Mouse (Mus musculus) kidney, adult 2 months (tissue): ENCODE measurements around the gene Ptgfr. TPM values are rescaled to one million over a fixed set of nuclear protein-coding genes. Genes with fewer than 3 reads are reported as not detected.
A peak's percentile ranks its signal among the peaks of the same experiment; 100 is the strongest.

ENCODE experiments used
- DNase-seq: peaks from one replicate; pipeline ENCODE4 v3.0.0; 2021
- H3K27ac ChIP-seq: fragments of 200-500 bp; 2 replicates; pipeline ENCODE4 v1.5.1; 2012; ENCODE audit warnings: low read depth, low read length, control low read depth, inconsistent platforms; ENCODE audit not compliant: insufficient read depth
- H3K27me3 ChIP-seq: fragments of 200-500 bp; replicated peaks from 2 replicates; pipeline ENCODE4 v1.6.1; 2012; ENCODE audit warnings: mild to moderate bottlenecking, moderate library complexity, low read length, inconsistent platforms; ENCODE audit not compliant: control insufficient read depth, insufficient read depth
- H3K36me3 ChIP-seq: fragments of 200-500 bp; 2 replicates; pipeline ENCODE4 v1.6.1; 2012; ENCODE audit warnings: mild to moderate bottlenecking, moderate library complexity, low read length, inconsistent platforms; ENCODE audit not compliant: control insufficient read depth, insufficient read depth
- H3K4me1 ChIP-seq: fragments of 200-500 bp; 2 replicates; pipeline ENCODE4 v1.6.1; 2011; ENCODE audit warnings: low read length; ENCODE audit not compliant: control insufficient read depth, insufficient read depth
- H3K4me3 ChIP-seq: fragments of 200-500 bp; 2 replicates; pipeline ENCODE4 v1.5.1; 2011; ENCODE audit warnings: mild to moderate bottlenecking, low read depth, low read length, control low read depth; ENCODE audit not compliant: insufficient read depth
- CTCF ChIP-seq: fragments of 200-500 bp; conservative IDR thresholded peaks from 2 replicates; pipeline ENCODE4 v1.5.1; 2011; ENCODE audit warnings: low read depth, mild to moderate bottlenecking, control low read depth, low read length, moderate library complexity, mixed read lengths; ENCODE audit not compliant: insufficient read depth, insufficient read length
- POLR2A ChIP-seq: fragments of 200-500 bp; IDR thresholded peaks from one replicate; pipeline ENCODE4 v1.6.1; 2011; ENCODE audit warnings: low read depth, low read length, control low read depth
- WGBS: fragments of 180-500 bp; shearing (Covaris S2); methylation state at CpG from one replicate; pipeline ENCODE4 v1.1.7; 2018; 5-methylcytosine and 5-hydroxymethylcytosine counted together
- polyA plus RNA-seq: library from polyadenylated mRNA; depleted of rRNA; stranded (reverse); fragments of >200 nt; gene quantifications from 2 replicates; pipeline ENCODE4 v1.2.3, GENCODE M21; 2012

Gene Ptgfr
- polyA plus RNA-seq, 1 experiment: 9.4 TPM

GRCm38 (mm10) chr3:151844361-151845154 lies 7.1 kb upstream of the Ptgfr start:
- Histone ChIP-seq H3K36me3 (no peaks in the 10 kb centered on the region), H3K27me3 (no peaks in the 10 kb centered on the region), H3K4me1 (0 out of 2 replicates have a peak, but pooled peaks cover 5% of the 10 kb centered on the region), H3K4me3 (no peak overlapping the region), H3K27ac (no peak overlapping the region)
- no peak for DNase-seq
- TF ChIP-seq POLR2A: no peak
- TF ChIP-seq CTCF: no peak
- 66% methylated on average over 5 of the region's 5 CpGs for WGBS

- no peak for DNase-seq
These were observed 3.3 kb upstream of the Ptgfr start for GRCm38 (mm10) chr3:151840688-151841087.

GRCm38 (mm10) chr3:151838372-151838771 lies 942 bp upstream of the Ptgfr start:
- H3K36me3 ChIP-seq: no peaks in the 10 kb centered on the region
- peak overlapping the region; percentile 21; the same call in 1 of the 2 replicates for H3K4me3 ChIP-seq
- peak overlapping the region; percentile 62 for H3K27ac ChIP-seq
- 19% methylated on average over 6 of the region's 6 CpGs for WGBS
- peak; percentile 85 for DNase-seq
- H3K4me1 ChIP-seq: peaks cover 3% of the 10 kb centered on the region; the same call in 1 of the 2 replicates
- TF ChIP-seq CTCF (no peak), POLR2A (no peak)
- H3K27me3 ChIP-seq: no peaks in the 10 kb centered on the region

More at GRCm38 (mm10) chr3:151840688-151841087, 3.3 kb upstream of the Ptgfr start:
- Histone ChIP-seq H3K27me3 (no peaks in the 10 kb centered on the region), H3K4me3 (no peak overlapping the region), H3K27ac (no peak overlapping the region), H3K36me3 (no peaks in the 10 kb centered on the region), H3K4me1 (peaks cover 3% of the 10 kb centered on the region; the same call in 1 of the 2 replicates)
- no peak for TF ChIP-seq CTCF
- no peak for TF ChIP-seq POLR2A
- WGBS: 83% methylated on average over 3 of the region's 3 CpGs

GRCm38 (mm10) chr3:151837749-151838148 lies 319 bp upstream of the Ptgfr start:
- no peaks in the 10 kb centered on the region for H3K27me3 ChIP-seq
- 45% methylated on average over 9 of the region's 9 CpGs for WGBS
- DNase-seq: no peak
- peak overlapping the region; percentile 62 for H3K27ac ChIP-seq
- H3K4me1 ChIP-seq: peaks cover 3% of the 10 kb centered on the region; the same call in 1 of the 2 replicates
- H3K4me3 ChIP-seq: peak overlapping the region; percentile 56
- no peaks in the 10 kb centered on the region for H3K36me3 ChIP-seq
- TF ChIP-seq CTCF (no peak), POLR2A (no peak)

- TF ChIP-seq POLR2A: no peak
- no peak for TF ChIP-seq CTCF
- Histone ChIP-seq H3K4me3 (peak overlapping the region; percentile 56), H3K36me3 (no peaks in the 10 kb centered on the region), H3K27ac (peak overlapping the region; percentile 62), H3K27me3 (no peaks in the 10 kb centered on the region), H3K4me1 (peaks cover 3% of the 10 kb centered on the region; the same call in 1 of the 2 replicates)
- no peak for DNase-seq
- WGBS: 5% methylated on average over 5 of the region's 5 CpGs
These were observed 979 bp downstream of the Ptgfr start for GRCm38 (mm10) chr3:151836451-151836850.

GRCm38 (mm10) chr3:151835831-151836230 lies 1.6 kb downstream of the Ptgfr start:
- no peaks in the 10 kb centered on the region for H3K36me3 ChIP-seq
- 0 out of 2 replicates have a peak overlapping the region, but pooled peaks have one; percentile 33 for H3K27ac ChIP-seq
- TF ChIP-seq CTCF (no peak), POLR2A (no peak)
- H3K27me3 ChIP-seq: no peaks in the 10 kb centered on the region
- WGBS: 79% methylated on average over 3 of the region's 3 CpGs
- H3K4me3 ChIP-seq: peak overlapping the region; percentile 12; the same call in 1 of the 2 replicates
- DNase-seq: no peak
- H3K4me1 ChIP-seq: peaks cover 3% of the 10 kb centered on the region; the same call in 1 of the 2 replicates

GRCm38 (mm10) chr3:151827950-151828610 lies 9.3 kb downstream of the Ptgfr start:
- Histone ChIP-seq H3K27me3 (no peaks in the 10 kb centered on the region), H3K4me3 (no peak overlapping the region), H3K36me3 (no peaks in the 10 kb centered on the region), H3K4me1 (no peaks in the 10 kb centered on the region), H3K27ac (no peak overlapping the region)
- TF ChIP-seq POLR2A: no peak
- no peak for TF ChIP-seq CTCF
- no peak for DNase-seq
- WGBS: 74% methylated on average over 11 of the region's 11 CpGs
